Mouse (Mus musculus) erythroblast, adult 5-6 weeks (primary cell): ENCODE data around the gene Pdgfb. TPM values are rescaled to one million over a fixed set of nuclear protein-coding genes. Genes with fewer than 3 reads are reported as not detected.

Source experiments
- ATAC-seq: replicated peaks from 2 replicates; pipeline ENCODE4 v1.8.0; 2016; ENCODE audit warnings: moderate number of reproducible peaks, mild to moderate bottlenecking, moderate TSS enrichment, inconsistent platforms; ENCODE audit not compliant: poor library complexity, low FRiP score, severe bottlenecking
- total RNA-seq, 2 experiments: library from RNA; stranded (forward) in 1 of 2; stranded (reverse) in 1 of 2; fragments of 150-400 nt in 1 of 2; fragments of 200-764, 138-1000 nt in 1 of 2; gene quantifications; 2 replicates each; pipeline versions ENCODE4 v1.2.3 to v1.2.4; 2015 to 2017; ENCODE audit warnings: low replicate concordance in 2 of 2

The Pdgfb gene
- not detected in 2 replicates for total RNA-seq (2015; ENCODE audit: low replicate concordance)
- 0.42 and 0.94 TPM in 2 replicates for total RNA-seq (2017; ENCODE audit: low replicate concordance)

GRCm38 (mm10) chr15:80014321-80015210 lies at the start of gene Pdgfb:
Gene Pdgfb, minus strand, starts transcription at chr15:80014977.
- ATAC-seq = no peak

GRCm38 (mm10) chr15:80062821-80063220 lies 48.0 kb upstream of the Pdgfb start:
- no peak for ATAC-seq

GRCm38 (mm10) chr15:80062339-80062738 lies 47.6 kb upstream of the Pdgfb start:
- no peak for ATAC-seq

- no peak for ATAC-seq
Observed at GRCm38 (mm10) chr15:80061071-80061550, 46.3 kb upstream of the Pdgfb start.

- no peak for ATAC-seq
Observed at GRCm38 (mm10) chr15:80060356-80061070, 45.7 kb upstream of the Pdgfb start.

GRCm38 (mm10) chr15:80059606-80060005 lies 44.8 kb upstream of the Pdgfb start:
- no peak for ATAC-seq

- no peak for ATAC-seq
Observed at GRCm38 (mm10) chr15:80058151-80058550, 43.4 kb upstream of the Pdgfb start.

GRCm38 (mm10) chr15:80054034-80054710 lies 39.4 kb upstream of the Pdgfb start:
- ATAC-seq = no peak

- no peak for ATAC-seq
Observed at GRCm38 (mm10) chr15:80053381-80054033, 38.7 kb upstream of the Pdgfb start.

- ATAC-seq = no peak
Observed at GRCm38 (mm10) chr15:80051782-80052181, 37.0 kb upstream of the Pdgfb start.

GRCm38 (mm10) chr15:80051092-80051761 lies 36.5 kb upstream of the Pdgfb start:
- no peak for ATAC-seq

GRCm38 (mm10) chr15:80050093-80050492 lies 35.3 kb upstream of the Pdgfb start:
- ATAC-seq = no peak

- no peak for ATAC-seq
Observed at GRCm38 (mm10) chr15:80047973-80048372, 33.2 kb upstream of the Pdgfb start.

GRCm38 (mm10) chr15:80047242-80047641 lies 32.5 kb upstream of the Pdgfb start:
- ATAC-seq = no peak

GRCm38 (mm10) chr15:80045749-80046148 lies 31.0 kb upstream of the Pdgfb start:
- ATAC-seq = no peak

- no peak for ATAC-seq
Observed at GRCm38 (mm10) chr15:80044249-80044648, 29.5 kb upstream of the Pdgfb start.

GRCm38 (mm10) chr15:80042152-80042551 lies 27.4 kb upstream of the Pdgfb start:
- ATAC-seq = 0 out of 2 replicates have a peak, but pooled peaks have one; percentile 34

GRCm38 (mm10) chr15:80038110-80038391 lies 23.3 kb upstream of the Pdgfb start:
- ATAC-seq = no peak
